Mouse (Mus musculus): ENCODE results near the gene Gm10645.

Gene Gm10645

GRCm38 (mm10) chr8:83165931-83166867 is at the start of gene Gm10645:
Gene Gm10645, minus strand, starts transcription at chr8:83166170.
- DNase-seq, result peak; percentile 76

- no peak for DNase-seq
Measured at GRCm38 (mm10) chr8:83215065-83215464, 49.1 kb upstream of the Gm10645 start.

- DNase-seq, result no peak
Measured at GRCm38 (mm10) chr8:83210676-83211075, 44.7 kb upstream of the Gm10645 start.

- DNase-seq, result no peak
Measured at GRCm38 (mm10) chr8:83209581-83209980, 43.6 kb upstream of the Gm10645 start.

- no peak for DNase-seq
Measured at GRCm38 (mm10) chr8:83205907-83206306, 39.9 kb upstream of the Gm10645 start.

GRCm38 (mm10) chr8:83202946-83203345 is 37.0 kb upstream of the Gm10645 start:
- no peak for DNase-seq

GRCm38 (mm10) chr8:83200191-83201177 is 34.5 kb upstream of the Gm10645 start:
- no peak for DNase-seq

- DNase-seq, result no peak
Measured at GRCm38 (mm10) chr8:83199715-83200114, 33.7 kb upstream of the Gm10645 start.

GRCm38 (mm10) chr8:83196088-83196487 is 30.1 kb upstream of the Gm10645 start:
- no peak for DNase-seq

- no peak for DNase-seq
Measured at GRCm38 (mm10) chr8:83189538-83190095, 23.6 kb upstream of the Gm10645 start.

GRCm38 (mm10) chr8:83187363-83187962 is 21.5 kb upstream of the Gm10645 start:
- DNase-seq, result no peak

GRCm38 (mm10) chr8:83186376-83186775 is 20.4 kb upstream of the Gm10645 start:
- no peak for DNase-seq

GRCm38 (mm10) chr8:83182784-83183183 is 16.8 kb upstream of the Gm10645 start:
- no peak for DNase-seq

- DNase-seq, result no peak
Measured at GRCm38 (mm10) chr8:83181851-83182482, 16.0 kb upstream of the Gm10645 start.

- DNase-seq, result no peak
Measured at GRCm38 (mm10) chr8:83178228-83178742, 12.3 kb upstream of the Gm10645 start.

- DNase-seq, result peak; percentile 54
Measured at GRCm38 (mm10) chr8:83177317-83178195, 11.6 kb upstream of the Gm10645 start.

GRCm38 (mm10) chr8:83176785-83177184 is 10.8 kb upstream of the Gm10645 start:
- peak; percentile 71 for DNase-seq

- no peak for DNase-seq
Measured at GRCm38 (mm10) chr8:83175680-83176079, 9.7 kb upstream of the Gm10645 start.

- DNase-seq, result no peak
Measured at GRCm38 (mm10) chr8:83170894-83171293, 4.9 kb upstream of the Gm10645 start.

- peak; percentile 51 for DNase-seq
Measured at GRCm38 (mm10) chr8:83169709-83170108, 3.7 kb upstream of the Gm10645 start.

GRCm38 (mm10) chr8:83169127-83169526 is 3.2 kb upstream of the Gm10645 start:
- DNase-seq, result no peak
